Mouse (Mus musculus): Measurements from ENCODE around the gene Grid1. TPM values are rescaled to one million over a fixed set of nuclear protein-coding genes. Genes with fewer than 3 reads are reported as not detected.

Gene Grid1
- polyA plus RNA-seq, 1 experiment, result 0.24 TPM

DNA sequence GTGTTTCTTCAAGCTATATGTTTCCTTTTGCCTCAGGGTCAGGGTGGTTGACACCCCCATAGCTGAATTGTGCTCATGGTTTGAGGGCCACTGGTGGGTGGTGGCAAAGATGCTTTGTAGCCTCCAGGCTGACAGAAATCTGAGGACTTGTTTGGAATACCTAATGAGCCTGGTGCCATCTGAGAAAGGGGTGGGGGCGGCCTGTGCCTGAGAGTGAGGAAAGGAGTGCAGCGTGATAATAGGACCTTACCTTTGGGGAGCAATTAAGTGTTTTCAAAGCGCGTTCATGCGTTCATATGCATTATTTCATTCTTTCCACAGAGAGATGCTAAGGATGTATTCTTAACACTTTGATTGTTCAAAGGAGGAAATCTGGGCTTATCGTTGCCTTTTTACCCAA, 372.3 kb downstream of the Grid1 start:
- H3K9ac ChIP-seq (ENCODE audit: low read depth, poor library complexity, severe bottlenecking), result no peak overlapping the region
- no peak for TF ChIP-seq EP300 (IDR thresholded peaks at IDR 0.05; ENCODE audit: insufficient read depth, low read depth, low read length)
- TF ChIP-seq POLR2A (IDR thresholded peaks at IDR 0.05; ENCODE audit: insufficient read depth, low read length), result no peak
- no peak for TF ChIP-seq CTCF (IDR thresholded peaks at IDR 0.05; ENCODE audit: low read depth, low read length)
- H3K27ac ChIP-seq (ENCODE audit: insufficient read depth, low read length), result no peak overlapping the region
- no peak overlapping the region for H3K4me3 ChIP-seq (ENCODE audit: low read depth, low read length)
- H3K4me1 ChIP-seq (ENCODE audit: control insufficient read depth, insufficient read depth, low read length), result no peaks in the 10 kb centered on the region
- H3K36me3 ChIP-seq (ENCODE audit: control insufficient read depth, insufficient read depth, low read length, poor library complexity, severe bottlenecking), result no peaks in the 10 kb centered on the region
- H3K9me3 ChIP-seq (replicated peaks; ENCODE audit: control insufficient read depth, insufficient read depth, low read length, poor library complexity, severe bottlenecking), result no peaks in the 10 kb centered on the region
- no peaks in the 10 kb centered on the region for H3K27me3 ChIP-seq (ENCODE audit: control insufficient read depth, insufficient read depth, low read length, poor library complexity, severe bottlenecking)

DNA sequence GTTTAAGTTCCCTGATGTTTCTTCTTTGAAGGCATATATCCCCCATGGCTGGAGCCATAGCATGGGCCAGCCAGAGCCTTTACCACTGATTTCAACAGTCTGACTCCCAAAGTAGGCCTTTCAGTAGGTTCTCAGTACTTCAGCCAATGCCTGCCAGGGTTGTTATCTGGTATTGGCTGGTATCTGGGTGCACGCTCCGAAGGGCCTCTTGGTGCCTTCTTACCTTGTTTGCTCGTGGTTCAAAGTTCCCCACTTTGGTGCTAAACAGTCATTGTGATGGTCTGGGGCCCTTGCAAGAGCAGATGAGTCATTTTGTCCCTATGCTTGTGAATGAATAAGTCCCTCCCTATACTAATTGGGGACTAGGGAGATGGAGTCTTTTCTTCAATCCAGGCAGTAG, 377.5 kb downstream of the Grid1 start:
- no peak overlapping the region for H3K4me3 ChIP-seq (ENCODE audit: low read depth, low read length)
- TF ChIP-seq CTCF (IDR thresholded peaks at IDR 0.05; ENCODE audit: low read depth, low read length), result no peak
- no peak for TF ChIP-seq EP300 (IDR thresholded peaks at IDR 0.05; ENCODE audit: insufficient read depth, low read depth, low read length)
- no peak for TF ChIP-seq POLR2A (IDR thresholded peaks at IDR 0.05; ENCODE audit: insufficient read depth, low read length)
- no peaks in the 10 kb centered on the region for H3K36me3 ChIP-seq (ENCODE audit: control insufficient read depth, insufficient read depth, low read length, poor library complexity, severe bottlenecking)
- H3K4me1 ChIP-seq (ENCODE audit: control insufficient read depth, insufficient read depth, low read length), result no peaks in the 10 kb centered on the region
- H3K27me3 ChIP-seq (ENCODE audit: control insufficient read depth, insufficient read depth, low read length, poor library complexity, severe bottlenecking), result no peaks in the 10 kb centered on the region
- H3K9me3 ChIP-seq (replicated peaks; ENCODE audit: control insufficient read depth, insufficient read depth, low read length, poor library complexity, severe bottlenecking), result no peaks in the 10 kb centered on the region
- H3K9ac ChIP-seq (ENCODE audit: low read depth, poor library complexity, severe bottlenecking), result no peak overlapping the region
- H3K27ac ChIP-seq (ENCODE audit: insufficient read depth, low read length), result no peak overlapping the region

DNA sequence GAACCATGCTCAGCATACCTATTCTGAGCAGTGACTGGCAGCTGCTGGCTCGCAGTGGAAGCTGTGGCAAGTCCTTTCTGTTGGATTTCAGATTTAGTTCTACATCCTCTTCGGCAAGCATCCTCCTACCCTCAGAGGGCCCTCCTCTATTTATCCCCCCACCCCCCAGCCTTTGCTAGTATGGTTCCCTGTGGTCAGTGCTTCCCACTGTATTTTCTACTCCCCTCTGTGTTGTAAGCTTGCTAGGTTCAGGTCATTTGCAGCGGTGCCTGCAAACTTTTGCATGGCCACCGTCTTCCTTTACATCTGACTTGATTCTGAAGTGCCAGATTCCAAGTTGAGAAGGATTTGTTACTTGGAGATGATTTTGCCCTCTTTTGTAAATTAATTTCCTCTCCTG, 378.5 kb downstream of the Grid1 start:
- no peak for TF ChIP-seq CTCF (IDR thresholded peaks at IDR 0.05; ENCODE audit: low read depth, low read length)
- no peak for TF ChIP-seq EP300 (IDR thresholded peaks at IDR 0.05; ENCODE audit: insufficient read depth, low read depth, low read length)
- TF ChIP-seq POLR2A (IDR thresholded peaks at IDR 0.05; ENCODE audit: insufficient read depth, low read length), result no peak
- no peaks in the 10 kb centered on the region for H3K36me3 ChIP-seq (ENCODE audit: control insufficient read depth, insufficient read depth, low read length, poor library complexity, severe bottlenecking)
- no peak overlapping the region for H3K9ac ChIP-seq (ENCODE audit: low read depth, poor library complexity, severe bottlenecking)
- H3K27me3 ChIP-seq (ENCODE audit: control insufficient read depth, insufficient read depth, low read length, poor library complexity, severe bottlenecking), result no peaks in the 10 kb centered on the region
- H3K27ac ChIP-seq (ENCODE audit: insufficient read depth, low read length), result no peak overlapping the region
- H3K4me3 ChIP-seq (ENCODE audit: low read depth, low read length), result no peak overlapping the region
- no peaks in the 10 kb centered on the region for H3K9me3 ChIP-seq (replicated peaks; ENCODE audit: control insufficient read depth, insufficient read depth, low read length, poor library complexity, severe bottlenecking)
- no peaks in the 10 kb centered on the region for H3K4me1 ChIP-seq (ENCODE audit: control insufficient read depth, insufficient read depth, low read length)

DNA sequence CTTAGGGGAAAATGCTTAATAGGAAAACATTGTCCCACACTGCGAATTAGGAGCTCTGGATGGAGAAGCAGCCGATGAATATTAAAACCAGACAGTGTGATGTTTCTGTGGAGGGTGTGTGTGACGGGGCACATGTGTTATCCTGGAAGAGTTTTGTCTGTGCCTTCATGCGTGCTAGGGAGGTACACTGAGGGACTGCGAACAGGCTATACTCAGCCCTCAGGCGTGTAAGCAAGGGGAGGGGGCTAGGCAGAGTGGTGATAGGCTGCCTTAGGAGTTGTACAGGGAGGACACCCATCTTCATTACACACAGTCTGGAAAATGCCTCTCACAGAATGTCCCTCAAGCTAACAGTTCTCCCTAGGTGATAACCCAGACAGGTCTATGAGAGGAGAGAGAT, 379.0 kb downstream of the Grid1 start:
- Histone ChIP-seq H3K9me3 (replicated peaks; ENCODE audit: control insufficient read depth, insufficient read depth, low read length, poor library complexity, severe bottlenecking) (no peaks in the 10 kb centered on the region), H3K27ac (ENCODE audit: insufficient read depth, low read length) (no peak overlapping the region), H3K4me1 (ENCODE audit: control insufficient read depth, insufficient read depth, low read length) (no peaks in the 10 kb centered on the region), H3K36me3 (ENCODE audit: control insufficient read depth, insufficient read depth, low read length, poor library complexity, severe bottlenecking) (no peaks in the 10 kb centered on the region), H3K4me3 (ENCODE audit: low read depth, low read length) (no peak overlapping the region), H3K27me3 (ENCODE audit: control insufficient read depth, insufficient read depth, low read length, poor library complexity, severe bottlenecking) (no peaks in the 10 kb centered on the region), H3K9ac (ENCODE audit: low read depth, poor library complexity, severe bottlenecking) (no peak overlapping the region)
- TF ChIP-seq EP300 (IDR thresholded peaks at IDR 0.05; ENCODE audit: insufficient read depth, low read depth, low read length), result no peak
- TF ChIP-seq POLR2A (IDR thresholded peaks at IDR 0.05; ENCODE audit: insufficient read depth, low read length), result no peak
- TF ChIP-seq CTCF (IDR thresholded peaks at IDR 0.05; ENCODE audit: low read depth, low read length), result no peak

DNA sequence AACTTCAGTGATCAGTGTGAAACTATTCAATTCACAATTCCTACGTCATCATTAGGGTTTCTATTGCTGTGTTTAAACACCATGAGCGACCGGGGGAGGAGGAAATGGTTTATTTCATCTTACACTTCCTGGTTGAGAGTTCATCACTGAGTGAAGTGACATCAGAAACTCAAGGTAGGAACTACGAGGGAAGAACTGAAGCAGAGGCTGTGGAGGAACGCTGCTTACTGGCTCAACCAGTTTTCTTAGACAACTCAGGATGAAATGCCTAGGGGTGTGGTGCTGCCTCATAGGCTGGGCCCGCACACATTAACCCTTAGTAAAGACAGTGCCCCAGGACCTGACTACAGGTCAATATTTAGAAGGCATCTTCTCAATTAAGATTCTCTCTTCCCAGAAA, 389.5 kb downstream of the Grid1 start:
- Histone ChIP-seq H3K9ac (ENCODE audit: low read depth, poor library complexity, severe bottlenecking) (no peak overlapping the region), H3K27me3 (ENCODE audit: control insufficient read depth, insufficient read depth, low read length, poor library complexity, severe bottlenecking) (no peaks in the 10 kb centered on the region), H3K27ac (ENCODE audit: insufficient read depth, low read length) (no peak overlapping the region), H3K4me1 (ENCODE audit: control insufficient read depth, insufficient read depth, low read length) (no peaks in the 10 kb centered on the region), H3K4me3 (ENCODE audit: low read depth, low read length) (no peak overlapping the region), H3K9me3 (replicated peaks; ENCODE audit: control insufficient read depth, insufficient read depth, low read length, poor library complexity, severe bottlenecking) (no peaks in the 10 kb centered on the region), H3K36me3 (ENCODE audit: control insufficient read depth, insufficient read depth, low read length, poor library complexity, severe bottlenecking) (no peaks in the 10 kb centered on the region)
- TF ChIP-seq CTCF (IDR thresholded peaks at IDR 0.05; ENCODE audit: low read depth, low read length) (no peak), POLR2A (IDR thresholded peaks at IDR 0.05; ENCODE audit: insufficient read depth, low read length) (no peak), EP300 (IDR thresholded peaks at IDR 0.05; ENCODE audit: insufficient read depth, low read depth, low read length) (no peak)

DNA sequence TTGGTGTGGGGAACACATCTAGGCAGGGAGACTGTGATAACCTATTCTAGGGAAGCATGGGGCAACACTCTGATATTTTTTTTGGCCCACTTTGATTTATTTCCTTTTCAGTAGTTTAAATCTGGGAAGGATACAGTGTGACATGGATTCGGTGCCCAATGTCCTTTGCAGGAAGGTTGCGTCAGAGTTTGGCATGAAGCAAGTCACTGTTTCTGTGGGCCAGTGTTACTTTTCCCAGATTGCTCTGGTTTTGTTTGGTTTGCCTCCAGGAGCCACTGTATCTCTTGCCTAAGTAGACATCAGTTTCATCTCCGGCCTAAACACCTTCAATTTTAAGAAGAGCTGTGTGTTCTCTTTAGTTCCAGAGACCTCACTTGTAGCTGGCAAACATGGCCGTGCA, 399.1 kb downstream of the Grid1 start:
- Histone ChIP-seq H3K4me1 (ENCODE audit: control insufficient read depth, insufficient read depth, low read length) (no peaks in the 10 kb centered on the region), H3K9ac (ENCODE audit: low read depth, poor library complexity, severe bottlenecking) (no peak overlapping the region), H3K9me3 (replicated peaks; ENCODE audit: control insufficient read depth, insufficient read depth, low read length, poor library complexity, severe bottlenecking) (no peaks in the 10 kb centered on the region), H3K27me3 (ENCODE audit: control insufficient read depth, insufficient read depth, low read length, poor library complexity, severe bottlenecking) (no peaks in the 10 kb centered on the region), H3K4me3 (ENCODE audit: low read depth, low read length) (no peak overlapping the region), H3K27ac (ENCODE audit: insufficient read depth, low read length) (no peak overlapping the region), H3K36me3 (ENCODE audit: control insufficient read depth, insufficient read depth, low read length, poor library complexity, severe bottlenecking) (no peaks in the 10 kb centered on the region)
- TF ChIP-seq POLR2A (IDR thresholded peaks at IDR 0.05; ENCODE audit: insufficient read depth, low read length), result no peak
- TF ChIP-seq EP300 (IDR thresholded peaks at IDR 0.05; ENCODE audit: insufficient read depth, low read depth, low read length), result no peak
- TF ChIP-seq CTCF (IDR thresholded peaks at IDR 0.05; ENCODE audit: low read depth, low read length), result no peak
